Mouse (Mus musculus) telencephalon, adult 2 months (tissue): ENCODE results near the gene Foxp1.
A peak's percentile ranks its signal among the peaks of the same experiment; 100 is the strongest.

Source experiments
- DNase-seq: peaks from one replicate; pipeline ENCODE4 v3.0.0-alpha.2; 2011; ENCODE audit warnings: low read depth, low spot score

The Foxp1 gene

GRCm38 (mm10) chr6:99096776-99097166 lies 425.8 kb downstream of the Foxp1 start:
- DNase-seq: no peak

GRCm38 (mm10) chr6:99096105-99096775 lies 426.3 kb downstream of the Foxp1 start:
- DNase-seq: no peak

GRCm38 (mm10) chr6:99095185-99096104 lies 427.1 kb downstream of the Foxp1 start:
- DNase-seq: no peak

GRCm38 (mm10) chr6:99094339-99094989 lies 428.1 kb downstream of the Foxp1 start:
- no peak for DNase-seq

- DNase-seq: no peak
These were observed 428.7 kb downstream of the Foxp1 start for GRCm38 (mm10) chr6:99093856-99094255.

GRCm38 (mm10) chr6:99093208-99093607 lies 429.3 kb downstream of the Foxp1 start:
- no peak for DNase-seq

GRCm38 (mm10) chr6:99091799-99092198 lies 430.7 kb downstream of the Foxp1 start:
- DNase-seq: no peak

- no peak for DNase-seq
These were observed 434.9 kb downstream of the Foxp1 start for GRCm38 (mm10) chr6:99087598-99087997.

- DNase-seq: no peak
These were observed 437.6 kb downstream of the Foxp1 start for GRCm38 (mm10) chr6:99084956-99085355.

- no peak for DNase-seq
These were observed 441.3 kb downstream of the Foxp1 start for GRCm38 (mm10) chr6:99081259-99081658.

GRCm38 (mm10) chr6:99079041-99079835 lies 443.3 kb downstream of the Foxp1 start:
- peak; percentile 66 for DNase-seq

GRCm38 (mm10) chr6:99078089-99078488 lies 444.4 kb downstream of the Foxp1 start:
- no peak for DNase-seq

GRCm38 (mm10) chr6:99073303-99074271 lies 448.9 kb downstream of the Foxp1 start:
- DNase-seq: no peak

GRCm38 (mm10) chr6:99070710-99071109 lies 451.8 kb downstream of the Foxp1 start:
- DNase-seq: no peak

- no peak for DNase-seq
These were observed 452.8 kb downstream of the Foxp1 start for GRCm38 (mm10) chr6:99069726-99070125.

GRCm38 (mm10) chr6:99065569-99066353 lies 456.8 kb downstream of the Foxp1 start:
- DNase-seq: no peak

GRCm38 (mm10) chr6:99063982-99064484 lies 458.5 kb downstream of the Foxp1 start:
- DNase-seq: no peak

- DNase-seq: no peak
These were observed 459.6 kb downstream of the Foxp1 start for GRCm38 (mm10) chr6:99062931-99063330.

GRCm38 (mm10) chr6:99058688-99059087 lies 463.8 kb downstream of the Foxp1 start:
- no peak for DNase-seq
